ENCODE assay signal across 14 mouse cellular contexts in the genomic region with DNA sequence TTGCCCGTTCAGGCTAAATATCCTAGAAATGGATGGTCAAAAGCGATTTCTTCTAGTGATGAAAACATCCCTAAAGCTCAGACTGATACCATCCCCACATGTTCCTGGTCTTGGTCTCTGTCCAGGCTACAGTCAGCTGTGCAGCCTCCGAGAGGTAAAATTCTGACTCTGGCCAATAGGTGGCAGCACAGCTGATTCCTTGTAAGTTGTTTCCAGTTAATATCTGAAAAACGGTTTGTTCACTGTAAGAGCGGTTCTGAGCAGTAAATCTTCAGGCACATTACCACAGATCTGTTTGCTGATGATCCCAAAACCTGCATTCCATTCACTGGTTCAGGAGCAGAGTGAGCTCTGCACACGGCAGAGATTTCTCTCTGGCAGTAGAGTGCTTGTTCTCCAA. TPM values are rescaled to one million over a fixed set of nuclear protein-coding genes. Genes with fewer than 3 reads are reported as not detected.
A peak's percentile ranks its signal among the peaks of the same experiment; 100 is the strongest.
ATAC-seq lines count a peak whose summit lies in the region.
"Had no signal": no experiment of that assay in that cellular context is flagged by ENCODE, and none has a peak within 500 bp of the region (broad histone marks: within the 10 kb centered on the region; RNA-seq: fewer than 3 reads in every experiment).

No protein-coding gene starts in this region.

- 0 out of 2 replicates have a peak, but pooled peaks have one; percentile 45 for ATAC-seq in common myeloid progenitor, adult 5-6 weeks (replicated peaks; ENCODE audit: low read depth, poor library complexity, severe bottlenecking)
- 0 out of 2 replicates have a peak, but pooled peaks have one; percentile 58 for ATAC-seq in granulocyte monocyte progenitor cell, adult 5-6 weeks (replicated peaks; ENCODE audit: poor library complexity, severe bottlenecking)
- peak; percentile 74 for ATAC-seq in megakaryocyte, adult 5-6 weeks (ENCODE audit: poor library complexity, severe bottlenecking)
- ATAC-seq in megakaryocyte progenitor cell, adult 5-6 weeks (replicated peaks; ENCODE audit: poor library complexity), result peak; percentile 66; the same call in 1 of the 2 replicates

RNA-seq across cellular contexts. Expression of a gene that starts 12.4 kb away (rescaled TPM):
- total RNA-seq in common myeloid progenitor, adult 5-6 weeks (2017), result not detected in 2 replicates
- not detected in 2 replicates for total RNA-seq in granulocyte monocyte progenitor cell, adult 5-6 weeks (2014; fragmentation: Nextera tagmentation)
- total RNA-seq in granulocyte monocyte progenitor cell, adult 5-6 weeks (2017), result not detected in 2 replicates
- total RNA-seq in megakaryocyte, adult 5-6 weeks (2015), result not detected in 2 replicates
- not detected in 2 replicates for total RNA-seq in megakaryocyte, adult 5-6 weeks (2017)
- 0.07 TPM in 1 of 2 replicates, not detected in the other for total RNA-seq in megakaryocyte progenitor cell, adult 5-6 weeks (2015)
- 0.33 TPM in 1 of 2 replicates, not detected in the other for total RNA-seq in megakaryocyte progenitor cell, adult 5-6 weeks (2017)
- total RNA-seq: adrenal gland, adult 18-20 months; adrenal gland, adult 2 months; adrenal gland, adult 8-10 months; adrenal gland, postnatal 10 days; adrenal gland, postnatal 14 days; adrenal gland, postnatal 25 days; adrenal gland, postnatal 36 days; adrenal gland, postnatal 4 days; G1E; MEL had no signal

RNA-seq across cellular contexts. Expression of a gene that starts 58.6 kb away (rescaled TPM):
- total RNA-seq in common myeloid progenitor, adult 5-6 weeks (2017), result not detected in 2 replicates
- total RNA-seq in granulocyte monocyte progenitor cell, adult 5-6 weeks (2014; fragmentation: Nextera tagmentation), result 0.15 TPM in 1 of 2 replicates, not detected in the other
- total RNA-seq in granulocyte monocyte progenitor cell, adult 5-6 weeks (2017), result not detected in 2 replicates
- total RNA-seq in megakaryocyte, adult 5-6 weeks (2015), result not detected in 2 replicates
- not detected in 2 replicates for total RNA-seq in megakaryocyte, adult 5-6 weeks (2017)
- total RNA-seq in megakaryocyte progenitor cell, adult 5-6 weeks (2015), result not detected in 2 replicates
- total RNA-seq in megakaryocyte progenitor cell, adult 5-6 weeks (2017), result not detected in 2 replicates
- total RNA-seq: adrenal gland, adult 18-20 months; adrenal gland, adult 2 months; adrenal gland, adult 8-10 months; adrenal gland, postnatal 10 days; adrenal gland, postnatal 14 days; adrenal gland, postnatal 25 days; adrenal gland, postnatal 36 days; adrenal gland, postnatal 4 days; G1E; MEL had no signal

Comparison
In these comparisons a context has a peak if more than half of its experiments do, and no peak if none do; other contexts are left out.
1. Peak in every context shown above with its lines: ATAC-seq.